Mouse (Mus musculus): ENCODE measurements at regions not wholly inside any gene's neighbourhood (a gene's known extent, or its start where the extent isn't known, plus 50 kb on each side); places are given as distances from the start of the nearest gene placed in this dataset.
"Not testable (repeated sequence)": the region's sequence is repeated elsewhere in the genome, so short reads cannot be mapped to it uniquely, and the experiment has no call there.

GRCm38 (mm10) chr4:131149466-131149865 is 205.3 kb downstream of the Matn1 start:
- no peak for DNase-seq (ENCODE audit: low spot score in 2 of 2)

DNA sequence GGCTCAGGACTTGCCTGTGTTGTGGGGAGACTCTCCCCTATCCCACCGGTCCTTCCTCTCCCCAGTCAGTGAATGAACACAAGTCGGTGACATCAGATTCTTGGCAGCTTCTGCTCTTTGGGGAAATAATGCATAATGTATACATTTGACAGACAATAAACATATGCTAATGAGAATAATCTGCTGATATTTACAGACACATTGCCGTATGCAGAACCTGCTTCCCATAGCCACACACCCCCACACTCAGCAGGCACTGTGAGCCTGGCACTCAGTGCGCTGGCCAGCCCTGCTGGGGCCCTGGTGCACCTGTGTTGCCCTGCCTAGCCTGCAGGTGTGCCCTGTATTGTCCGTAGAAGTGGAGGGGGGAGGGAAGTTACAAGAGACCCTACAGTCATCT is 215.5 kb downstream of the Matn1 start:
- DNase-seq (ENCODE audit: low spot score in 2 of 2), result no peak

DNA sequence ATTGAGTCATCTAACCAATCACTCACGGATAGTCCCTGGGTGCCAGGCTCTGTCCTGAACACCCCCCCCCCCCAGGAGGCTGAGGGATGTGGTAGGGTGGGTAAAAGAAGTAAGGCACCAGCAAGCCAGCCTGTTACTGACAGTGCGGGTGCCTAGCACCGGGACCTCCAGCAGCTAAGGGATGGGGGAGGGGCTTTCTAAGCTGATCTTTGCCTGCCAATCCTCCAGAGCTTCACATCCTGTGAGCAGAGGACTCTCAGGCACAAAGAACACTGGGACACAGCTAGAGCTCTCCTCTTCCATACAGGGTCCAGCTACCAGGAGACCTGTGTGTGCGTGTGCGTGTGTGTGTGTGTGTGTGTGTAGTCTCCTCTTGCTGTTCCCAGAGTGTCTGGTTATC is 215.9 kb downstream of the Matn1 start:
- DNase-seq (ENCODE audit: low spot score in 2 of 2), result no peak

DNA sequence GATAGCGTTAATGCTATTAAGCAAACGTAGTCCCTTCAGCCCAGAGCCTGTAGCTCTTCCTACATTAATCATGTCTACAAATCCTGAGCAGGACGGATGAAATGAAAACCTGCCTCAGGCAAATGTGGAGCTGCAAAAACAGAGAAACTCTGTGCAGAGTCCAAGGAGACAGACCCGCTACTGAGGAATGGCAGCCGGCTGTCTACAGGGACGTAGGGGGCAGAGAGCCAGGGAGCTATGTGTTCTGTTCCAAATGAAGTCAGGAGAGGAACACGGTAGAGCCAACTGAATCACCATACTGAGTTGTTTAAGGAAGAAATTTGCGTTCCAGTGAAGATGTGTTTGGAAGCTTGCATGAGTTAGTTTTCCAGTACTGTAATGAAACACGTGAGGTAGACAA is 217.3 kb downstream of the Matn1 start:
- no peak for DNase-seq (ENCODE audit: low spot score in 2 of 2)

DNA sequence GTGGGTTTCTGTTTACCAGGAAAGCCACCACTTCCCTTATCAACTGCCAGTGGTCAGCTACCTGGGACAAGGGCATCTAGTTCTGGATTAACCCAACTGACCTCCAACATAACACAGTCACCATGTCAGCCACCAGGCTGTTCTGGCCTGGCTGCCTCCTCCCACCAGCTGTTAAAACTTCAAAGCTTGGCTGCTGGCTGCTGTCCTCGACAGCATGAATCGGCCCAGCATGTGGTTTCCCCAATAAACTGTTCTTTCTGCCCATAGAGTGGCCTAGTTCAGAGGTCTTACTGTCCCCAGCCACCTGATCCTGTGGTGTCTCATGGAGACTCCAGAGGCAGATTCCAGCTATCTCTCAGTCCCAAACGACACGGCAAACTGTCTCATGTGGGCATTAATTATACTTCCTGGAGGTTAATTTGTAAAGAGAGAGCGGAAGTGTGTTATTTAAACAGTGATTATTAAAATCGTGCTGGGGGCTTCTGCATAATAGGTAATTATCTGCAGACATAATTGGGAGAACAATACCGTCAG is 219.7 kb downstream of the Matn1 start:
- no peak for DNase-seq (ENCODE audit: low spot score in 2 of 2)

DNA sequence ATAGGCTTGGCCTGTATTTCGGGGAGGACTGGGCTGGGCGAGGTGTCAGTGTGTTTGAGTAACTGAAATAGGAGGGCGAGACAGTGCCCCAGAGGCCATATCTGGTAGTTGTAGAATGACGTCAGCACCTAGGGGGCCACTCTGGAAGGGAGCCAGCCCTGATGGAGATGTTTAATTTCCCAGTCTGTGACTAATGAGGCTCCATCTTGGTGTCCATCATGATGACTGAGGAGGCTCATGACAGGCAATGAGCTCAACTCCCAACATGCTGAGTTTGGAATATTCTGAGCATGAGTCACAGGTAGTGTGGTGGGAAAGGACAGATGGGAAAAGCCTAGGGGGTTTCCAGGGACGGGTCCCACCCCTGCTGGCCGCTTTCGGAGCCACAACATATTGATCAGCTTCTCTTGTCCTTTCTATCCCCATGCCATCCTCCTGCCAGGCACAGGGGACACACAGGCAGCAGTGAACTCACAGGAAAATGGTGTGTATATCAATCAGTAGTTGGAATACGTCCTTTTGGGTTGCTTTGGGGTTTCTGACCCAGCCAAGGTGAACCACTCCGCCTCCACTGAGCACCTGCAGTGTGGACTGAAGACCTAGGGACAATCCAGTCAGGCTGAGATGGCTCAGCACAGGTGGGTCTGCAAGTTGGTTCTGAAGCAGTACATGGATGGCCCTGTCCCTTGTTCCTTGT is 222.5 kb downstream of the Matn1 start:
- DNase-seq (ENCODE audit: low spot score in 2 of 2), result no peak

GRCm38 (mm10) chr4:131167921-131168320 is 223.7 kb downstream of the Matn1 start:
- DNase-seq (ENCODE audit: low spot score in 2 of 2), result no peak

GRCm38 (mm10) chr4:131173783-131174460 is 229.7 kb downstream of the Matn1 start:
- no peak for DNase-seq (ENCODE audit: low spot score in 2 of 2)

GRCm38 (mm10) chr4:131176701-131177100 is 232.5 kb downstream of the Matn1 start:
- no peak for DNase-seq (ENCODE audit: low spot score in 2 of 2)

DNA sequence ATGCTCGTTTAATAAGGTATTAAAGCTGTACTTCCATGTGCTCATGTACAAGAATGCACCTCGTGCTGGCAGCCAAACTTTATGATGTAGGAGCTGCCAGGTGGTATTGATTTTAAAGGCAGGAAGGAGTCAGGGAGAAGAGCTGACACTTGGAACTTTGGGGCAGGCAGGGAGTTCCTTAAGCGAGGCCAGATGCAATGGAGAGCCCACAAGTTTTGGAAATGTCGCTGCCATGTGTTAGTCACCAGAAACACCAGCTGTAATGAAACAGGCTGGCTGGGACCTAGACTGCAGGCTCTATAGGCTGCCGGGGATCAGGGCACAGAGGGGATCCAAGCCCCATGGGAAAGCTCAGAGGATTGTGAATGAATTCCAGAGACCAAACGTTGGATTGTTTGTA is 233.7 kb downstream of the Matn1 start:
- DNase-seq (ENCODE audit: low spot score in 2 of 2), result no peak

DNA sequence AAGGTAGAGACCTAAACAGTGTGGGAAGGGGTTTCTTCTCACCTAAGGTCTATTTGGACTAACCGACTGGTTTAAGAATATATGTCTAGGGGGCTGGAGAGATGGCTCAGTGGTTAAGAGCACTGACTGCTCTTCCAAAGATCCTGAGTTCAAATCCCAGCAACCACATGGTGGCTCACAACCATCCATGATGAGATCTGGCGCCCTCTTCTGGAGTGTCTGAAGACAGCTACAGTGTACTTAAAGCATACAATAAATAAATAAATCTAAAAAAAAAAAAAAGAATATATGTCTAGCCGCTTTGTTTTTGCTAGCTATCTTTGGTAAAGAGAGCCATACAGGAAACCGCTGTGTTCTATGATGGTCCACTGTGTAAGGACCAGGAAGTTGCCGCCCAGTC is 234.5 kb downstream of the Matn1 start:
- DNase-seq (ENCODE audit: low spot score in 2 of 2), result not testable (repeated sequence)

DNA sequence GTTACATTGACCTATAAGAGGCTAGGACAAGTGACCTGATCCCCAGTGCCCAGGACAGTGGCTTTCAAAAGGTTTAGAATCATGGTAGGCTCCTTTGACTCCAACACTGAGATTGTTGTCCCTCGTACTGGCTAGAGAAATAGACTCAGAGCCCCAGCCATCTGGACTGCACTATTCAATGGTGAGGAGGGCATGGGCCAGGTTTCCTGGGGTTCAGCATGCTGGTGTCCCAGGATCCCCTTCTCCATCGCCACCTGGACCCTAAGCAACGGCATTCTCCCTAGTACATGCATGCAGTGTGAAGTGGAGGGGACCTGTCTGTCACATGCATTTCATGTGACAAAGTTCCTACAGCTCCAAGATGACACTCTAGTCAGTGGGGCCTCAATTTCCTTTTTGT is 243.9 kb downstream of the Matn1 start:
- DNase-seq (ENCODE audit: low spot score in 2 of 2), result no peak

DNA sequence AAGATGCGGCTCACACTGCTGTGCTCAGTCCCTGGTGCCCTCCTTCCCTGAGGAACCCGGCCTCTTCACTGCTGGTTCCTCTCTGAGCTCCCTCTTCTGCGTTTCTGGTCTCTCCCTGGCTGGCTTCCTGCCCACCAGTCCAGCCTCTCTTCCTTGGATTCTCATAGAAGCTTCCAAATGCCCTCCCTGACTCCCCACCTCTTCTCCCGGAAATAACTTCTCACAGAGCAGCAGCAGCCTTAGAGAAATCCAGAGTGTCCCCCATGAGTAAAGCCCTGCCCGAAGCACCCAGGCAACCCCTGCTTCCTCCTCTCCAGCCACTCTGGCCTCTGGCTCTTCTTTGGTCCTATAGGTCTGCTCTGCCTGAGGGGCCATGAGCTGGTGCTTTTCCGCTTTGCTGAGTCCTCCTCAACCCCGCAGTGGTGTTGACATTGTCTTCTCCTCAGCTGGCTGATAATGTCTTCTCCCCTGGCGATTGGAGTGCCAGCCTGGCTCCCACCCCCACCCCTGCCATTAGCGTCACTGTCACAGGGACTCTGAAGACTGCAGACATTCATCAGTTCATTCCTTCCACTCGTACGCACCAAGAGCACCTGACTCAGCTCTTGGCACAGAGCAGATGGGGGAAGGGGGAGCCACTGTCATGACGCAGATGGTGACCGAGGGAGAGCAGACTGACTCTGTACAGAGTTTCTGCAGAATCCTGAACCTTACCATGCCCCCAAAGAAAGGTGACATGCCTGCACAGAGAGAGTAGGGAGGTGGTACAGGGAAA is 247.1 kb downstream of the Matn1 start:
- no peak for DNase-seq (ENCODE audit: low spot score in 2 of 2)

- DNase-seq (ENCODE audit: low spot score in 2 of 2), result no peak
Observed at GRCm38 (mm10) chr4:131193900-131194419, 249.8 kb downstream of the Matn1 start.

GRCm38 (mm10) chr4:131196147-131196546 is 252.0 kb downstream of the Matn1 start:
- no peak for DNase-seq (ENCODE audit: low spot score in 2 of 2)

GRCm38 (mm10) chr4:131203721-131204120 is 259.5 kb downstream of the Matn1 start:
- DNase-seq (ENCODE audit: low spot score in 2 of 2), result no peak

GRCm38 (mm10) chr4:131204722-131205121 is 260.5 kb downstream of the Matn1 start:
- DNase-seq (ENCODE audit: low spot score in 2 of 2), result no peak

- no peak for DNase-seq (ENCODE audit: low spot score in 2 of 2)
Observed at GRCm38 (mm10) chr4:131205127-131205526, 260.9 kb downstream of the Matn1 start.

- no peak for DNase-seq (ENCODE audit: low spot score in 2 of 2)
Observed at GRCm38 (mm10) chr4:131205685-131206084, 261.5 kb downstream of the Matn1 start.

DNA sequence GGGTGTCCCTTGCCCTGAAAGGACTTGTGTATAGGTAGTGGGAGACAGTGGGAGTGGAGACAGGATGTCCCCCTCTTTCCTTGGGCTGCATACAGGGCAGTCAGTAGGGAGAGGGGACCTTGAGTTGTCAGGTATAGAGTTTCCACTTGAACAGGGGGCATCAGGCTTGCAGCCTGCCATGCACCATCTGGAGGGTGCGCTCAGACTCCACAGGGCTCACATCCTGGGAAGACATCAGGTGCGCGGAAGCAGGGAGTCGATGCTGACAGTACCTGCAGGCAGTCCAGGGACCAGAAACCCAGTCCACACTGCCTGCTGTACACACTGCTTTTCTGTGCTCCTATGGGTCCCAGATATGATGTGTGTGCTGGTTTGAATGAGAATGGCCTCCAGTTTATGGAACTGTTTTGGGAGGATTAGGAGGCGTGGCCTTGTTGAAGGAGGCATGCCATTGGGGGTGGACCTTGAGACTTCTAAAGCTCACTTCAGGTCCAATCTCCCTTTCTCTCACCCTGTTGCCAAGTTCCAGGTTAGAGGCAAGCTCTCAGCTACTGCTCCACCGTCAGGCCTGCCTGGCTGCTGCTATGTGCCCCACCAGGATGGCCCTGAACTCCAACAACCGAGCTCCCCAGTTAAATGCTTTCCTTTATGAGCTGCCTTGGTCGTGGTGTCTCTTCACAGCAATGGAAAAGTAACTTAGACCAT is 262.1 kb downstream of the Matn1 start:
- no peak for DNase-seq (ENCODE audit: low spot score in 2 of 2)

GRCm38 (mm10) chr4:131206886-131207200 is 262.7 kb downstream of the Matn1 start:
- DNase-seq (ENCODE audit: low spot score in 2 of 2), result no peak

GRCm38 (mm10) chr4:131207249-131207648 is 263.1 kb downstream of the Matn1 start:
- no peak for DNase-seq (ENCODE audit: low spot score in 2 of 2)

Measured in left cerebral cortex, adult 8-10 months (tissue).